Mouse (Mus musculus) kidney, postnatal 0 days (tissue): ENCODE measurements at regions not wholly inside any gene's neighbourhood (a gene's known extent, or its start where the extent isn't known, plus 50 kb on each side); places are given as distances from the start of the nearest gene placed in this dataset.
A peak's percentile ranks its signal among the peaks of the same experiment; 100 is the strongest.

Source experiments
- ATAC-seq: fragments of 200-750 bp; cut with Nextera tagmentation; replicated peaks from 2 replicates; pipeline ENCODE4 v1.8.0; 2017; ENCODE audit warnings: low read depth, moderate number of reproducible peaks, moderate TSS enrichment, moderate library complexity; ENCODE audit not compliant: low FRiP score
- DNase-seq: peaks from one replicate; pipeline ENCODE4 v3.0.0-alpha.2; 2016; ENCODE audit warnings: low spot score
- H3K27ac ChIP-seq: fragments of 300-500 bp; sonication (generic); 2 replicates; pipeline ENCODE4 v1.5.1; 2014; ENCODE audit warnings: mild to moderate bottlenecking
- H3K27me3 ChIP-seq: fragments of 300-500 bp; sonication (generic); 2 replicates; pipeline ENCODE4 v1.6.1; 2014; ENCODE audit warnings: low read length, mixed read lengths; ENCODE audit not compliant: insufficient read depth
- H3K36me3 ChIP-seq: fragments of 300-500 bp; sonication (generic); 2 replicates; pipeline ENCODE4 v1.6.1; 2014; ENCODE audit warnings: low read length, mixed read lengths; ENCODE audit not compliant: insufficient read depth
- H3K4me1 ChIP-seq: fragments of 300-500 bp; sonication (generic); replicated peaks from 2 replicates; pipeline ENCODE4 v1.6.1; 2014; ENCODE audit warnings: antibody characterized with exemption, low read length, mixed read lengths; ENCODE audit not compliant: insufficient read depth
- H3K4me2 ChIP-seq: fragments of 300-500 bp; sonication (generic); 2 replicates; pipeline ENCODE4 v1.6.1; 2014; ENCODE audit warnings: mild to moderate bottlenecking, low read length, moderate library complexity, mixed read lengths
- H3K4me3 ChIP-seq: fragments of 300-500 bp; sonication (generic); replicated peaks from 2 replicates; pipeline ENCODE4 v1.5.1; 2014; ENCODE audit warnings: low read depth, low read length
- H3K9ac ChIP-seq: fragments of 300-500 bp; sonication (generic); 2 replicates; pipeline ENCODE4 v1.6.1; 2014; ENCODE audit warnings: low read depth, low read length
- H3K9me3 ChIP-seq: fragments of 300-500 bp; sonication (generic); replicated peaks from 2 replicates; pipeline ENCODE4 v1.6.1; 2016; ENCODE audit warnings: low read length, inconsistent platforms, mixed read lengths
- CTCF ChIP-seq: IDR thresholded peaks from 2 replicates; pipeline ENCODE4 v1.5.1; 2016; ENCODE audit warnings: antibody characterized with exemption, low read depth, mild to moderate bottlenecking, moderate library complexity
- WGBS: fragments of 180-500 bp; shearing (Covaris S2); extraction: QIAGEN DNeasy Blood & Tissue Kit; methylation state at CpG from one replicate; pipeline ENCODE4 v1.1.7; 2014; 5-methylcytosine and 5-hydroxymethylcytosine counted together

DNA sequence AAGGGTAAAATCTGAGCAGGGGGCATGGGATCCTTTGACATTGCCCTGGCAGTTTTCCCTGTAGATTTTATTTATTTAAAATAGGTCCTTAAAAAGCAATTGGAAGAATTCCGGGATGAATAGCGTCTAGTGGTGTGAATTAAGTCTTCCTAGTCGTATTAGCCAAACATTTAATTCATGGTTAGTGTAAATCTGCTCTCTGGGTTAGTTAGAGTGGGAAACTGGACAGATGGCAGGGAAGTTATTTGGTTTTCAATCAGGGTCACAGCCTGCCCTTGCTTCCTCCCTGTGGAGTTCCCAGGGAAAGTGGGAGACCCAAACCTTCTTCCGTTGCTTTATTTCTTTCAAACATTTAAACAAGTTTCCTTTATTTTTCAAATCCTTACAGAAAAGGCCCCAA, 103.8 kb upstream of the S1pr3 start:
- Histone ChIP-seq H3K9ac (no peak overlapping the region), H3K4me3 (no peak overlapping the region), H3K4me1 (no peaks in the 10 kb centered on the region), H3K36me3 (no peaks in the 10 kb centered on the region), H3K27ac (0 out of 2 replicates have a peak overlapping the region, but pooled peaks have one; percentile 5), H3K27me3 (no peaks in the 10 kb centered on the region), H3K9me3 (no peaks in the 10 kb centered on the region), H3K4me2 (no peak overlapping the region)
- ATAC-seq (no peak), DNase-seq (peak; percentile 53)
- no peak for TF ChIP-seq CTCF
- WGBS, result 49% methylated on average over 4 of the region's 4 CpGs

DNA sequence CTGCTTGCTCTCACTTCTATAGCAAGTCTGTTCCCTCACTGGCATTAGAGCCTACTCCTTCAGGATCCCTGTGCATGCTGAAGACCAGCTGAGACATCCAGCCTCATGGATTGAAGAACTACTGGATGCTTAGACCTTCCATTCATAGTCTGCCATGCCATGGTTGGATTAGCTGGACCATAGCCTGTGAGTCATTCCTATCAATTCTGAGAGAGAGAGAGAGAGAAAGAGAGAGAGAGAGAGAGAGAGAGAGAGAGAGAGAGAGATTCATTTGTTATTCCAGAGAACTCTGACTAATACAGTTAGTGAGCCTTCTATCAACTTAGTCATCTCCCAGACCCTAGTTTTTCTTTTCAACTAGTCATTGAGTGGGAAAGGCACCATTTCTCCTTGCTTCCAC, 99.0 kb upstream of the S1pr3 start:
- ATAC-seq (no peak), DNase-seq (no peak)
- Histone ChIP-seq H3K9me3 (no peaks in the 10 kb centered on the region), H3K4me3 (no peak overlapping the region), H3K27ac (no peak overlapping the region), H3K4me2 (no peak overlapping the region), H3K36me3 (no peaks in the 10 kb centered on the region), H3K27me3 (no peaks in the 10 kb centered on the region), H3K9ac (no peak overlapping the region), H3K4me1 (peaks cover 3% of the 10 kb centered on the region)
- TF ChIP-seq CTCF, result no peak

DNA sequence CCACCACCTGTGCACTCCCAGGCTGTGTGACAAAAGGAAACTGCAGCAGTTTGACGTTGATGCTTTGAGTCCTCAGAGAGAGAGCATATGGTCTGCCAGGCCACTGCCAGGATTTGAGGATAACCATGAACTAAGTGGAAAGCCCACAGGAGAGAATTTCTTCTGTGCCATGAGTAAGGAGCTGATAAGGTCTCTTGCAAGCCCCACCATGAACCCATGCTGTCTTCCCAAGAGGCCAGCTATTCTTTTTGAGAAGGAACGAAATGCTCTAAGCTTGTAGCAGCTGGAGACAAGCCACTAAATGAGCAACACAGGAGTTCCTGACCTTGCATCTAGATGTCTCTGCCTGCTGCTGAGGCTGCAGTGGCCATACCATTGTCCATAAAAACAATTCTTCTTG, 98.4 kb upstream of the S1pr3 start:
- ATAC-seq (no peak), DNase-seq (no peak)
- no peak overlapping the region for H3K9ac ChIP-seq
- H3K4me1 ChIP-seq, result peaks cover 9% of the 10 kb centered on the region
- no peak overlapping the region for H3K27ac ChIP-seq
- TF ChIP-seq CTCF, result no peak
- H3K27me3 ChIP-seq, result no peaks in the 10 kb centered on the region
- WGBS, result 78% methylated on average over 2 of the region's 2 CpGs
- no peak overlapping the region for H3K4me2 ChIP-seq
- no peaks in the 10 kb centered on the region for H3K9me3 ChIP-seq
- no peak overlapping the region for H3K4me3 ChIP-seq
- H3K36me3 ChIP-seq, result no peaks in the 10 kb centered on the region

DNA sequence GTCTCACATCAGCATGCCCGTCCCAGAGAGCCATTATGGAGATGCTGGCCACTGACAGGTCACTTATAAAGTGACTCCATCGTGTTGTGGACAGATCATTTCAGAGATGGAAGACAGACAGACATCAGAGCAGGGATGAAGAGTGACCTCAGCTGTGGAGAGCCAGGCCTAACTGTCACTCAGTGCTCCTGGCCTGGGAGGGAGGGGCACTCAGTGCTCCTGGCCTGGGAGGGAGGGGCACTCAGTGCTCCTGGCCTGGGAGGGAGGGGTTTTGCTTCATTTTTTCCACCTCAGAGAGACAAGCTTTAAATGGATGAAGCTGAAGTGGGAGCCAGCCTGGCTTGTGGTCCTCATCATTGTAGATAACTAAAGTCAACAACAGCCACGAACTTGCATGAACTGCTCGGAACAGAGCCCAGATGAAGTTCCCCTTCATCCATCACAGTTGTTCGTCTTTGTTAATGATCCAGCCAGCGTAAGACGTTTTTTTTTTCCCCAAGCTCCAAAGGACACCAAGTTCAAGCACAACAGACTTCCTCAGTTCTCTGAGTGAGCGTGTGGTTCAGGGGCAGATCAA, 96.7 kb upstream of the S1pr3 start:
- 38% methylated on average over 8 of the region's 8 CpGs for WGBS
- ATAC-seq, result no peak
- peak overlapping the region; percentile 71; the same call in 1 of the 2 replicates for H3K27ac ChIP-seq
- no peaks in the 10 kb centered on the region for H3K9me3 ChIP-seq
- TF ChIP-seq CTCF, result no peak
- no peak overlapping the region for H3K4me2 ChIP-seq
- H3K36me3 ChIP-seq, result no peaks in the 10 kb centered on the region
- no peak overlapping the region for H3K4me3 ChIP-seq
- H3K27me3 ChIP-seq, result no peaks in the 10 kb centered on the region
- H3K4me1 ChIP-seq, result peaks cover 15% of the 10 kb centered on the region
- H3K9ac ChIP-seq, result no peak overlapping the region
- DNase-seq, result peak; percentile 71

DNA sequence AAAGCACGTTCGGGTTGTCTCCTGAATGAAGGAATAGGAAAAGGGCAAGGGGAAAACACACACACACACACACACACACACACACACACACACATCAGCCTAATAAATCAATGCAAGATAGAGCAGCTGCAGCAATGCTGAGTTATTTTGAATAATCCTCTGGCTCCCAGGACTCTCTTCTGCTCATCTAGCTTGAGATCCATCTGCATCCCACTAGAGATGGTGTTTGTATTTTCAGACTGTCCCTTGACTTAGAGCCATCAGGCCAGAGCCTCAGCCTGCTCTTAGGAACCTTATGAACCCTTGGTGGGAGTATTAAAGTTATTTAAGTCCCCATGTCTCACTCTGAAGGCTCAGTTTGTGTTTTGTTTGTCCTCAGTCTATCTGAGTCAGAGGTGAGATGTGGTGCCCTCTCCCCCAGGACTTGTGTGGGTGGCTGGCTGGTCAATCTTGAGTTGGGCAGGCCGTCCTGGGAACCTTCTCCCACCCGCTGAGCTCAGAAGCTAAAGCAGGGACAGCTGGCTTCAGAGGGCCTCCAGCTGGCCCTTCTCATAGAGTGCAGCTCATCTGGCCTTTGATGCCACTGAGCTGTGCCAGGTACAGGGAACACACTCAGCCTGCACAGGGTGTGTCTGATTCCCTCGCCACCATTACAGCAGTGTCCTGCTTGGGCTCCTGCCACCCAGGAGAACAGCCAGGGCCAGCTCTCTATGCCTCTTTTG, 95.1 kb upstream of the S1pr3 start:
- 48% methylated on average over 5 of the region's 5 CpGs for WGBS
- Histone ChIP-seq H3K36me3 (no peaks in the 10 kb centered on the region), H3K27me3 (no peaks in the 10 kb centered on the region), H3K4me2 (no peak overlapping the region), H3K4me1 (peaks cover 15% of the 10 kb centered on the region), H3K27ac (no peak overlapping the region), H3K9ac (no peak overlapping the region), H3K4me3 (no peak overlapping the region), H3K9me3 (no peaks in the 10 kb centered on the region)
- TF ChIP-seq CTCF, result no peak
- DNase-seq, result peak; percentile 52
- ATAC-seq, result no peak

DNA sequence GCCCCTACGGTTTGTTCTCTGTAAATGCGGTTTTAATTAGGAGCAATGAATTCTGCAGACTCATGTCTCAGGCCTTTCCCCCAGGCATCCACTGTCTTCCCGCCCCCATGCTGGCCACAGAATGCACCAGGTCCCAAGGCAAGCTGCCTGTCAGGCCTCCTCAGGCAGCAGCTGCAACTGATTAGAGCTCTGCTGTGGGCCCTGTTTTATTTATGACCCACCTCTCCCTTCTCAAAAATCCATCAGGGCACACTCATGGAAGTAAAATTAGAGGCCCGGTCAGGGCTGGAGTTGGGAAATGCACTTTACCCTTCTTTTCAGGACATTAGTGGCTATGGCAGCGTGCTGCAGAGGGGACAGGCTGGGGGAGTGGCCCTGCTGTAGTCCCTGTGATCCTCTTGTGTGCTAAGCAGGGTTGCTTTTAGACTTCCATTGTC, 93.9 kb upstream of the S1pr3 start:
- Histone ChIP-seq H3K27ac (peak overlapping the region; percentile 72), H3K36me3 (no peaks in the 10 kb centered on the region), H3K9ac (no peak overlapping the region), H3K4me2 (no peak overlapping the region), H3K4me3 (no peak overlapping the region), H3K9me3 (no peaks in the 10 kb centered on the region), H3K4me1 (peaks cover 15% of the 10 kb centered on the region), H3K27me3 (no peaks in the 10 kb centered on the region)
- ATAC-seq (peak; percentile 82), DNase-seq (peak; percentile 93)
- no peak for TF ChIP-seq CTCF
- 9% methylated on average over 5 of the region's 5 CpGs for WGBS
